Mouse (Mus musculus): ENCODE data around the gene Zkscan4.

The Zkscan4 gene

DNA sequence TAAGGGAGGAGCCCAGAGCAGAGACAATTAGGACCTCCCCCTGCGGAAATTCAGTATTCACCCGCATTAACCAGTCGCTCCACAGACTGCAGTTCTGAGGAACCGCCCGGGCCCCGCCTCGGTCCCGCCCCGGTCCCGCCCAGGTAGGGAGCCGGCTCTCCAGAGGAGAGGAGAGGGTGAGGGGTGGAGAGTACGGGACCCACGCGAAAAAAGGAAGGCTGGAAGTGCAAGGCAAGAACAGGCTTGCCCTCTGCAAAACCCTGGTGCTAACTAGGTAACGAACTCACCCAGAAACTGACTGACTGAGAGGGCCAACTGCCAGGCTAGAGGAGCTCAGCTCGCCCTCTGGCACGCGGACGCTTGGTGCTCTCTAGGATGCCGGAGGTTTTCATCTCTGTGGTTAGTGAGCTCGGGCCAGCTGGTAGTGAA is 27.5 kb downstream of the Zkscan4 start:
- peak; percentile 43 to 66 for DNase-seq (ENCODE audit: low read depth in 2 of 2, low spot score in 2 of 2)

DNA sequence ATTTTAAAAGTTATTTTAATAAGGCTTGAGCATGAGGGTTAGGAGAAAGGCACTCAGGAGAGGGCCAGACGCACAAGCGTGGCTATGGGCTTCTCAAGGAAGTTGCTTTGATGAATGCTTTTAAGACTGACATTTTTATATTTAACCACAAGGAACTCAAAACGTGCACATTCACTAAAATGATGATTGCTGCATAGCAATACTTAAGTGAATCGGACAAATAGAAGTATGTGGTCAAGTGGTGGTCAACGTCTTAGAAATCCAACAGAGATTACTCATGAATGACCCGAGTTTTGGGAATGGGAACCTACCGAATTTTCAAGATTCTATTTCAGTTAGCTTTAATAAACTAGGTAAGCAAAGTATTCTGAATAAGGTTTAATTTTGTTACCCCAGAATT is 51.4 kb downstream of the Zkscan4 start:
- DNase-seq (ENCODE audit: low read depth in 2 of 2, low spot score in 2 of 2), result no peak

- peak; percentile 71 to 83 for DNase-seq (ENCODE audit: low read depth in 2 of 2, low spot score in 2 of 2)
These were observed 52.1 kb downstream of the Zkscan4 start, which contains the start of gene Zkscan8 for GRCm38 (mm10) chr13:21530781-21531201. Gene Zkscan8, minus strand, starts transcription at chr13:21531120.
